Mouse (Mus musculus) embryo, embryonic 11.5 days (tissue): Measurements from ENCODE around the gene Ak1.

Source experiments
- DNase-seq: peaks from one replicate; pipeline ENCODE4 v3.0.0-alpha.2; 2012; ENCODE audit warnings: low read depth, low spot score

Ak1 gene

GRCm38 (mm10) chr2:32683701-32684100, 62.1 kb downstream of the Ak1 start:
- DNase-seq: no peak
